Mouse (Mus musculus): ENCODE measurements around the gene Pnkd. TPM values are rescaled to one million over a fixed set of nuclear protein-coding genes. Genes with fewer than 3 reads are reported as not detected.
A peak's percentile ranks its signal among the peaks of the same experiment; 100 is the strongest.
"Not testable (repeated sequence)": the region's sequence is repeated elsewhere in the genome, so short reads cannot be mapped to it uniquely, and the experiment has no call there.

Pnkd gene
- polyA plus RNA-seq, 1 experiment: 146 TPM

DNA sequence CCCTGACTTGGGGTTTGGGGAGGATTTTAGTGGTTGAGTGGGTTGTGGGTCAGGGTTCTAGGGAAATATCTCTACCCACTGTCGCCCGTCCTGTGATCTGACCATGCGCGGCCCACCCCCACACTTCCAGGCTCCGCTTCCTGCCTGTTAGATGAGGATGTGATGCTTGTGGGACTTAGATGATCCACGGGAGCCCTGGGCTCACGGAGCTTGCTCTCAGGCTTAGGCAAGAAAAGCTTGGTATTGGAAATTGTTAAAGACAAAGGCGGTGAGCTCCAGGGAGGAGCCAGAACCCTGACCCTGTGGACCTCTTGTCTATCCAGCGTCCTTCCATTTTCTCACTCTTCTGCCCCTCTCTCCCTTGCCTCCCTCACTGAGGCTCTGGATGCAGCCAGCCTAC is 55.2 kb downstream of the Pnkd start:
- Histone ChIP-seq H3K27ac (replicated peaks; ENCODE audit: low read depth, low read length) (peak overlapping the region; percentile 57), H3K4me3 (ENCODE audit: insufficient read depth, low read depth, low read length) (no peak overlapping the region), H3K4me1 (ENCODE audit: control insufficient read depth, insufficient read depth, insufficient read length, low read length) (peaks cover 63% of the 10 kb centered on the region)

- Histone ChIP-seq H3K4me3 (ENCODE audit: insufficient read depth, low read depth, low read length) (no peak overlapping the region), H3K27ac (replicated peaks; ENCODE audit: low read depth, low read length) (peak overlapping the region; percentile 57), H3K4me1 (ENCODE audit: control insufficient read depth, insufficient read depth, insufficient read length, low read length) (peaks cover 63% of the 10 kb centered on the region)
Observed at GRCm38 (mm10) chr1:74340361-74340764, 55.6 kb downstream of the Pnkd start.

DNA sequence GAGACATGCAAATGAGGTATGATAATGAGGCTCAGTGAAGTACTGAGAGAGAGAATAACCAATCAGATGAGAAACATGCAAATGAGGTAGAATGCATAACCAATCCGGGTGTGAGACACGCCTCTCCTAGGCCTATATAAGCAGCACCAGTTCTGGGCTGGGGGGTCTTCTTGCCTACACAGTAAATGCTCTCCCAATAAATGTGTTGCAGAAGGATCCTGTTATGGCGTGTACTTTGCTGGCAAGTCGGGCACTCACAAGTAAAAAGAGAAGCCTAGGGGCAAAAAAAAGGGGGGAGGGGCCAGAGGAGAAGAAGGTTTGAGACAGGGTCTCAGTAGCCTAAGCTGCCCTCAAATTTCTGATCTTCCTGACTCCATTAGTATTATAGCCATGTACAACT is 56.3 kb downstream of the Pnkd start:
- not testable (repeated sequence) for H3K4me3 ChIP-seq (ENCODE audit: insufficient read depth, low read depth, low read length)
- H3K4me1 ChIP-seq (ENCODE audit: control insufficient read depth, insufficient read depth, insufficient read length, low read length): peaks cover 59% of the 10 kb centered on the region

DNA sequence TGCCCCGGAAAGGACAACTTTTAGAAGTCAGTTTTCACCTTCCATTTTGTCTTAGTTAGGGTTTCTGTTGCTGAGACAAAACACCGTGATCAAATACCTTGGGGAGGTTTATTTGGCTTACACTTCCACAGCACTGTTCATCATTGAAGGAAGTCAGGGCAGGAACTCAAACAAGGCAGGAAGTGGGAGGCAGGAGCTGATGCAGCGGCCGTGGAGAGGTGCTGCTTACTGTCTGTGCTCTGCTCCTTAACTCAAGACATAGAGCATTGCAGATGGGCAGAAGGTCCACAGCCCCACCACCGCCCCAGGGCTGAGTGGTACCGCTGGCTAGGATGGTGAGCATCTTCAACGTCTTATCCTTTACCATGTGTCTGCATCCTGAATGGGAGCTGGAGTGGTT is 57.2 kb downstream of the Pnkd start:
- Histone ChIP-seq H3K27ac (replicated peaks; ENCODE audit: low read depth, low read length) (no peak overlapping the region), H3K4me1 (ENCODE audit: control insufficient read depth, insufficient read depth, insufficient read length, low read length) (peaks cover 58% of the 10 kb centered on the region), H3K4me3 (ENCODE audit: insufficient read depth, low read depth, low read length) (no peak overlapping the region)

More for the DNA sequence above, 56.3 kb downstream of the Pnkd start:
- H3K27ac ChIP-seq (replicated peaks; ENCODE audit: low read depth, low read length): not testable (repeated sequence)

- Histone ChIP-seq H3K4me1 (ENCODE audit: control insufficient read depth, insufficient read depth, insufficient read length, low read length) (peaks cover 54% of the 10 kb centered on the region), H3K27ac (replicated peaks; ENCODE audit: low read depth, low read length) (no peak overlapping the region), H3K4me3 (ENCODE audit: insufficient read depth, low read depth, low read length) (no peak overlapping the region)
Observed at GRCm38 (mm10) chr1:74342308-74342707, 57.6 kb downstream of the Pnkd start.

GRCm38 (mm10) chr1:74343161-74343560 is 58.4 kb downstream of the Pnkd start:
- Histone ChIP-seq H3K4me3 (ENCODE audit: insufficient read depth, low read depth, low read length) (no peak overlapping the region), H3K27ac (replicated peaks; ENCODE audit: low read depth, low read length) (peak overlapping the region; percentile 35; the same call in 1 of the 2 replicates)

GRCm38 (mm10) chr1:74344163-74344916 is 59.6 kb downstream of the Pnkd start:
- peak overlapping the region; percentile 49 for H3K27ac ChIP-seq (replicated peaks; ENCODE audit: low read depth, low read length)
- H3K4me1 ChIP-seq (ENCODE audit: control insufficient read depth, insufficient read depth, insufficient read length, low read length): peaks cover 35% of the 10 kb centered on the region
- no peak overlapping the region for H3K4me3 ChIP-seq (ENCODE audit: insufficient read depth, low read depth, low read length)

More at GRCm38 (mm10) chr1:74343161-74343560, 58.4 kb downstream of the Pnkd start:
- H3K4me1 ChIP-seq (ENCODE audit: control insufficient read depth, insufficient read depth, insufficient read length, low read length): peaks cover 47% of the 10 kb centered on the region

- Histone ChIP-seq H3K27ac (replicated peaks; ENCODE audit: low read depth, low read length) (no peak overlapping the region), H3K4me3 (ENCODE audit: insufficient read depth, low read depth, low read length) (no peak overlapping the region)
Observed at GRCm38 (mm10) chr1:74351185-74351769, 66.5 kb downstream of the Pnkd start.

DNA sequence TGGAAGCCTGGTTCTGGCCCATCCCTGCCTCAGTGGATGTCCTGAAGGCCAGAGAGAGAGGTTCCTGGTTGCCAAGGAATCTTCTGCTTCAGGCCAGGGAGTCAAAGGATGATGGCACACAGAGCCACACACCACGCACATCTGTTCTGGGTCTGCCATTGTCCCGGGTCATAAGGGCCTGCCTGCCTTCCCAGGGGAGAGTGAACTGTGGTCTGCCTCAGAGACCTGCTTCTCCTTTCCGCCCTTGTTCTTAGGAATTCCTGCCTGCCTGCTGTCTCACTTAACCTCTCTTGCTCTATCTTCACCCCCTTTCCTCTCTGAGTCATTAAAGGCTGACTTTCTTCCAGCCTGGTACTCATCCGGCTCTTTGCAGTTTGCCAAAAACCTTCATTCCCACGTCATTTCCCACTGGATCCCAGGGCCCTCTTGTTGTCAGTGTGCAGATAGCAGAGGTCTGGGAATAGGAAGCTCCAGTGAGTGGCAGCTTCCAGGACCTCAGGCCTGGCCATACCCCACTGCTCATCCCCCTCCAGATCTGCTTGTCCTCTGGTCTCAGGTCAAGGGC is 67.9 kb downstream of the Pnkd start:
- Histone ChIP-seq H3K4me1 (ENCODE audit: control insufficient read depth, insufficient read depth, insufficient read length, low read length) (peaks cover 10% of the 10 kb centered on the region), H3K27ac (replicated peaks; ENCODE audit: low read depth, low read length) (peak overlapping the region; percentile 47), H3K4me3 (ENCODE audit: insufficient read depth, low read depth, low read length) (no peak overlapping the region)

More at GRCm38 (mm10) chr1:74351185-74351769, 66.5 kb downstream of the Pnkd start:
- peaks cover 10% of the 10 kb centered on the region for H3K4me1 ChIP-seq (ENCODE audit: control insufficient read depth, insufficient read depth, insufficient read length, low read length)

GRCm38 (mm10) chr1:74353453-74354229 is 68.9 kb downstream of the Pnkd start:
- Histone ChIP-seq H3K4me3 (ENCODE audit: insufficient read depth, low read depth, low read length) (no peak overlapping the region), H3K4me1 (ENCODE audit: control insufficient read depth, insufficient read depth, insufficient read length, low read length) (peaks cover 10% of the 10 kb centered on the region), H3K27ac (replicated peaks; ENCODE audit: low read depth, low read length) (no peak overlapping the region)

DNA sequence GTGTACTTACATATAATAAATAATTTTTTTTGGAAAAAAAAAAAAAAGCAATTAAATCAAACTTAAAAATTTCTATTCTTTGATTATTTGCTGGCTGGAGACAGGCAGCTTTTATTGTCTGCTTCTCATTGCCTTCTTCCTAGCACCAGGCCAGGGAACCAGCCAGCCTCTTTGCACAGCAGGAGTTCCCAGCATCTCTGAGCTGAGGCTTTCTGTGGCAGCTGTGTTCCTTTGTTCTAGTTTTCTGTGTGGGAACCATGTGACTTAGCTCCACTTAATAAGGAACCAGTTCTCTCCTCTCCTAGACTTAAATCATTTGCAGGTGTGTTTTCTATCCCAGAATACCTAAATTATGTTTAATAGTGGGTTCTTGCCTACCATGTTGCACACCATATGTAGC is 72.8 kb downstream of the Pnkd start:
- Histone ChIP-seq H3K4me3 (ENCODE audit: insufficient read depth, low read depth, low read length) (no peak overlapping the region), H3K4me1 (ENCODE audit: control insufficient read depth, insufficient read depth, insufficient read length, low read length) (0 out of 2 replicates have a peak, but pooled peaks cover under 1% of the 10 kb centered on the region), H3K27ac (replicated peaks; ENCODE audit: low read depth, low read length) (no peak overlapping the region)

DNA sequence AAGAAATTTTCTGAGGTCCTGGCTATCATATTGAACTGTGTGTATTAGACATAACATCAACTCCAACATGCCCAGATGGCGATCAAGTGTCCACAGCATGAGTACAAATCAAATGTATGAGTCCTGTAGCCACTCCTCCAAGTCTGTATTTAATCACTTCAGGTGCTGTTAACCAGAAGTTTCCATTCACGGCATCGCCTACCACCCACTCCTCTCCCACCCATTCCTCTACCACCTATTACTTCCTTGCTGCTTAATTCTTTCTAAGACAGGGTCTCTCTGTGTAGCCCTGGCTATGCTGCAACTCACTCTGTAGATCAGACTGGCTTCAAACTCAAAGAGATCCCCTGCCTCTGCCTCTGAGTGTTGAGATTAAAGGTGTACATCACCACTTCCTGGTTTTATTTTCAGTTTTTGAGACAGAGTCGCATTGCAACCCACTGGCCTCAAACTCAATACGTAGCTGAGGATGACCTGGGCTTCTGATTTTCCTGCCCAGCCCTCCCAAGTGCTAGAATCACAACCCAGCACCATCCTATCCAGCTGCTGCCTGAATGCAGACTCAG is 75.3 kb downstream of the Pnkd start:
- H3K4me1 ChIP-seq (ENCODE audit: control insufficient read depth, insufficient read depth, insufficient read length, low read length): peaks cover 5% of the 10 kb centered on the region; the same call in 1 of the 2 replicates
- no peak overlapping the region for H3K4me3 ChIP-seq (ENCODE audit: insufficient read depth, low read depth, low read length)
- no peak overlapping the region for H3K27ac ChIP-seq (replicated peaks; ENCODE audit: low read depth, low read length)

- Histone ChIP-seq H3K4me3 (ENCODE audit: insufficient read depth, low read depth, low read length) (no peak within 1 kb of the TSS), H3K27ac (replicated peaks; ENCODE audit: low read depth, low read length) (no peak within 1 kb of the TSS), H3K4me1 (ENCODE audit: control insufficient read depth, insufficient read depth, insufficient read length, low read length) (peaks cover 5% of the 10 kb centered on the region; the same call in 1 of the 2 replicates)
Observed at GRCm38 (mm10) chr1:74361812-74362211, 77.1 kb downstream of the Pnkd start, which contains the start of gene Catip. Catip (plus strand) TSS chr1:74362108.

- Histone ChIP-seq H3K27ac (replicated peaks; ENCODE audit: low read depth, low read length) (peak overlapping the region; percentile 46; the same call in 1 of the 2 replicates), H3K4me1 (ENCODE audit: control insufficient read depth, insufficient read depth, insufficient read length, low read length) (peaks cover 5% of the 10 kb centered on the region; the same call in 1 of the 2 replicates), H3K4me3 (ENCODE audit: insufficient read depth, low read depth, low read length) (no peak overlapping the region)
Observed at GRCm38 (mm10) chr1:74362325-74363229, 77.8 kb downstream of the Pnkd start.

All from brown adipose tissue, adult 24 weeks (tissue).